Mouse (Mus musculus) brain, embryonic 14.5 days (tissue): Measurements from ENCODE around the gene Sec22c.

ENCODE experiments used
- CTCF ChIP-seq: fragments of 200-500 bp; IDR thresholded peaks from 2 replicates; pipeline ENCODE4 v1.5.1; 2012; ENCODE audit warnings: inconsistent platforms, mild to moderate bottlenecking, moderate library complexity, borderline replicate concordance; ENCODE audit not compliant: insufficient read depth, insufficient read length; ENCODE audit errors: extremely low read depth
- POLR2A ChIP-seq: fragments of 200-500 bp; IDR thresholded peaks from 2 replicates; pipeline ENCODE4 v1.6.1; 2012; ENCODE audit warnings: mild to moderate bottlenecking, inconsistent platforms, borderline replicate concordance; ENCODE audit not compliant: poor library complexity, insufficient read depth, insufficient read length, severe bottlenecking; ENCODE audit errors: extremely low read depth

- TF ChIP-seq CTCF (no peak), POLR2A (no peak)
These were observed 33.0 kb downstream of the Sec22c start for GRCm38 (mm10) chr9:121672311-121672710.
